Mouse (Mus musculus): ENCODE results near the gene Ace3.

Ace3 gene

GRCm38 (mm10) chr11:105994375-105994774, at the start of gene Ace3:
Ace3 (plus strand) TSS chr11:105994675.
- no peak for DNase-seq (ENCODE audit: low read depth in 1 of 2, low spot score in 2 of 2)

- no peak for DNase-seq (ENCODE audit: low read depth in 1 of 2, low spot score in 2 of 2)
These were observed 49.5 kb upstream of the Ace3 start for GRCm38 (mm10) chr11:105944770-105945672.

- DNase-seq (ENCODE audit: low read depth in 1 of 2, low spot score in 2 of 2): no peak
These were observed 47.8 kb upstream of the Ace3 start for GRCm38 (mm10) chr11:105946694-105947154.

DNA sequence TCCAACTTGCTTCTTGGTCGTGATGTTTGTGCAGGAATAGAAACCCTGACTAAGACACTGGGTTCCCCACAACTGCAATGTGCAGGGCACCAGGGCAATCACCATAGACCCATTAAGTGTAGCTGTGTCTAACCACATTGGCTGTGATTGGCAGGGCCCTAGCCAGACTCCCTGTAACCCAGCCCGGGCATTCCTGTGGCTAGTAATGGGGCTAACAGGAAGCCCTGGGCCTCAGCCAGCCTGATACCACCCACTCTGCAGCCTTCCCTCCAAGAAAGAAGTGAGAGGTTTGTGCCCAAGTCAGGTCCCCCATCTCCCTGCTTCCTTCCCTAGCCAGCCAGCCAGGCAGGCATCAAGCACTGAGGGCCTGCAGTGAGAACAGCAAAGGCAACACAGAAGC, 46.2 kb upstream of the Ace3 start:
- DNase-seq (ENCODE audit: low read depth in 1 of 2, low spot score in 2 of 2): no peak

GRCm38 (mm10) chr11:105950519-105950918, 44.0 kb upstream of the Ace3 start:
- no peak for DNase-seq (ENCODE audit: low read depth in 1 of 2, low spot score in 2 of 2)

- DNase-seq (ENCODE audit: low read depth in 1 of 2, low spot score in 2 of 2): no peak
These were observed 42.9 kb upstream of the Ace3 start for GRCm38 (mm10) chr11:105951601-105952044.

- DNase-seq (ENCODE audit: low read depth in 1 of 2, low spot score in 2 of 2): no peak
These were observed 42.4 kb upstream of the Ace3 start for GRCm38 (mm10) chr11:105952111-105952510.

DNA sequence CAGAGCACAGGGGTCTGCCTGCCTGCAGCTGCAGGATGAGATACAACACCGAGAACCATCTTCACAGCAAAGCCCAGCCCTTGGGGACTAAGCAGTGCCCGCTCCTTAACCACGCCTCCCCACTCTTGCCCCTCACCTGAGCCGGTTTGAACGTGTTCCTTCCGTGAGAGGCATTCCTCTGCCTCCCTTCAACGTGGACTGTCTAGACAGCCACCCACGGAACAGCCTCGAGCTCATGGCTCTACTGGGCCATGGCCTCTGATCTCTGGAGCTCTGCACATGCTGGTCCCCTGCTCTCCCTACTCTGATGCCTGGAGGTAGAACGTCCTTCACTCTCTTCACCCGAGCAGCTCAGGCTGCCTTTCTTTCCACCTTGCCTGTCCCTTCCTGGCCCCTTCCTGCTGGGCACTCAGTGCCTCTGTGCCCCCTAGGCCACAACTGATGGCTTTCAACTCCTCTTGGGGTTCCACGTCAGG, 41.5 kb upstream of the Ace3 start, which contains the start of gene Cyb561:
Gene Cyb561, minus strand, starts transcription at position 426 of the 476 bp plus-strand sequence.
- DNase-seq (ENCODE audit: low read depth in 1 of 2, low spot score in 2 of 2): no peak

DNA sequence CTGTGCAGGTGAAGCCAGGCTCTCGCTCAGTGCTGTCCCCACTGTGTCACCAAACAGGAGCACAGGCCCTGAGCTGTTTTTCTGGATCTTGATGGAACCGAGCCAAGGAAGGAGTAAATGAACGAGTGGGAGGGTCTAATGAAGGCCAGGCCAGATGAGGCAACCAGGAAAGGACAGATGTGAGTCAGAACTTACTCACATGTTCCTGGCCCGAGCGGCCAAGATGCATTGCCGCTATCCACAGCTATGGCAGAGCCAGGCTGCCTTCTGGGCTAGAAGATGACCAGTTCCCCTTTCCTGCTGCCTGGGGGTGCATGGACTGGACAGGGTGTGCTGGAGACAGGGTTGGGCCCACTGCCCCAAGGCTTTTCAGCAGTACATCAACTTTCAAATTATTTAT, 41.1 kb upstream of the Ace3 start:
- DNase-seq (ENCODE audit: low read depth in 1 of 2, low spot score in 2 of 2): no peak

DNA sequence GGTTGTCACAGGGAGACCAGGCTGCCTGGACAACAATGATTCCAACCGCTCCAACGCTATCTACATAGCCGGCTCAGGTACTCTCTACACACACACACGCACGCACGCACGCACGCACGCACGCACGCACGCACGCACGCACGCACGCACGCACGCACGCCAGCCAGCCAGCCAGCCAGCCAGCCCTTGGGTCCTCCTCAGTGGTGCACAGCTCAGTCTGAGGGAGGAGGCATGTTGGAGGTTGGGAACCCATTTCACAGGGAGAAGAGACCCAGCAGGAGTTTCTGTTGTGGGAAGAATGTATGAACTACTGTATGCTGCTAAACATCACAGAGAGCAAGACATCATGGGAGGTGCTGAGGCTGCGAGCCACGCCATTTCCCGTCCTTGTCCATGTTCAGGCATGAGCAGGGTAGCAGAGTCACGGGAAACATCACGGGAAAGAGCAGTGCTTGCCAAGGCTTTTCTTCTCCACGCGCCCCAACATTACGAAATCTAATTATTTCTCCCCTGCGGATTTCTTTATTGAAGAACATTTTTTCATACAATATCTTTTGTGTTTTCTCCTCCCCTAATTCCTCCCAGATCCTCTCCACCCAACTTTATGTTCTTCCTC, 38.6 kb upstream of the Ace3 start:
- DNase-seq (ENCODE audit: low read depth in 1 of 2, low spot score in 2 of 2): no peak

GRCm38 (mm10) chr11:105957501-105957900, 37.0 kb upstream of the Ace3 start:
- no peak for DNase-seq (ENCODE audit: low read depth in 1 of 2, low spot score in 2 of 2)

GRCm38 (mm10) chr11:105958566-105958965, 35.9 kb upstream of the Ace3 start:
- no peak for DNase-seq (ENCODE audit: low read depth in 1 of 2, low spot score in 2 of 2)

DNA sequence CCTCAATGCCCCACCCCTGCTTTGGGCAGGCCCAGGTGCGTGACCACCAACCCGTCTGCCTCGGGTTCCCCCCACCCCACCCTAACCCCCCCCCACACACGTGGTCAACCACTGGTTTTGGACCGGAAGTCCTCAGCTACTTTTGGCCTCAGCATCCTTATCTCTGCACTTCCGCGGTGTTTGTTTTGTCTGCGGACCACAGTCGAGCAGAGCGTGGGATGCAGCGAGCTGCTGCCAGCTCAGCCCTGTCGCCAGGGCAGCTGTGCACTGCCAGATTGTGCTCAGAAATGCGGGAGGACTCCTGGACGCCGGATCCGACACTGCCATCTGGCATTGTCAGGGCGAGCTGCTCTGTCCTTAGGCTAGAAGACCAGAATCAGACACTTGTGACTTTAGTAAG, 35.1 kb upstream of the Ace3 start:
- DNase-seq (ENCODE audit: low read depth in 1 of 2, low spot score in 2 of 2): no peak

DNA sequence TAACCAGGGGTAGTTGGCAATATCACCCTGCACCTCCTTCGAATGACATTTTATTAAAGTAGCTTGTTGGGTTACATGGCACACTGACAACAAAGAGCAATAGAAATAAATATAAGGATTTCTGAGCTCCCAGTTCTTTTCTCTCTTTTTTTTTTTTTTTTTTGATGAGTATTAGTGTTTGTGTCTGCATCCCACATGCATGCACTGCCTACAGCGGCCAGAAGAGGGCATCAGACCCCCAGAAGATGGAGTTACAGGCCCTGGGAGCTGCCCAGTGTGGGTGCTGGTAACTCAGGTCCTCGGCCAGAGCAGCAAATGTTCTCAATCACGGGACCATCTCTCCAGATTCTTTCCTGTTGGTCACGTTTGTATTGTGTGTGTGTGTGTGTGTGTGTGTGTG, 29.8 kb upstream of the Ace3 start:
- no peak for DNase-seq (ENCODE audit: low read depth in 1 of 2, low spot score in 2 of 2)

DNA sequence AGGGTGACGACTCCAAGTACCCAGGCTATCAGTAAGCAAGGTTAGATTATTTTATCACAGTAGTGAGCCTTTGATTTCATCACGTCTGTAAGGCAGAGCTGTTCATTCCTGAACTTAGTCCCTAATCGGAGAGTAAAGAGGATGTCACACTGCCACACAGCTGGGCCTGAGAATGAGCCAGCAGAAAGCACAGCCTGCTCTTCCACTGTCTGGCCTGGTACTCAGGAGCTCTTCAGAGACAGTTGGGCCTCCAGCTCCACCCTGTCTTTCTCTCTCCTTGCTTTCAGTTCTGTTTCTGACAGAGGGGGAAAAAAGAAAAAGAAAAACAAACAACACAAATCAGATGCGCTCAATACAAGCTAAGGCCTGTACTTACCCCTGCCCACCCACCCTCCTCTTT, 28.2 kb upstream of the Ace3 start:
- DNase-seq (ENCODE audit: low read depth in 1 of 2, low spot score in 2 of 2): no peak

GRCm38 (mm10) chr11:105967741-105968574, 26.5 kb upstream of the Ace3 start, which contains the start of gene Ace:
Ace (plus strand) TSS chr11:105967945.
- DNase-seq (ENCODE audit: low read depth in 1 of 2, low spot score in 2 of 2): no peak

DNA sequence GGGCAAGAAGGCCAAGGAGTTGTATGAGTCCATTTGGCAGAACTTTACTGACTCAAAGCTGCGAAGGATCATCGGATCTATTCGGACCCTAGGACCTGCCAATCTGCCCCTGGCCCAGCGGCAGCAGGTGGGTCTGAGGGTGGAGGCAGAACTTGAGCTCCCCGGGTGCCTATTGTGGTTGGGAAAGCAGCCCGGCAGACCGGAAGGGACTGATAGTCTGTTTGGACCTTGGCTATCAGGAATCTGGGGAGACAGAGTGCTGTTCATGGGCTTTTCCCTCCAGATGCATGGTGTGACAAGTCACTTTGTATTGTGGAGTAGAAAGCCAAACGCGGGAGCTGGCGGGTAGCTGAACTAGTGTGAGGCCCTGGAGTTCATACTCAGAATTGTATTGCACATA, 25.5 kb upstream of the Ace3 start:
- DNase-seq (ENCODE audit: low read depth in 1 of 2, low spot score in 2 of 2): no peak

DNA sequence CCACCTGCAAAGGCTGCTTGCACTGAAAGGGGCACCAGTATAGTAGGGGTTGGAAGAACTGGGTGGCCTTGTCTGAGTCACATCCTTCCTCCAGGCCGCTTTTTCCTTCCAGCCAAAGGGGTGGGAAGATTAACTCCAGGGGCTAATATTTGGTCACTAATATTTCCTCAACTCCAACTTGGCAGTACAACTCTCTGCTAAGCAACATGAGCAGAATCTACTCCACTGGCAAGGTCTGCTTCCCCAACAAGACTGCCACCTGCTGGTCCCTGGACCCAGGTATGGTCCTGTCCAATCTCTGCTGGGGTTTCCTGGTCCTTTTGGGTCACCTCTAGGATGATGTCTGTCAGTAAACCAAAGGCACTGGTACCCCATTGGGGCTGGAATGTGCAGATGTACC, 25.0 kb upstream of the Ace3 start:
- no peak for DNase-seq (ENCODE audit: low read depth in 1 of 2, low spot score in 2 of 2)

DNA sequence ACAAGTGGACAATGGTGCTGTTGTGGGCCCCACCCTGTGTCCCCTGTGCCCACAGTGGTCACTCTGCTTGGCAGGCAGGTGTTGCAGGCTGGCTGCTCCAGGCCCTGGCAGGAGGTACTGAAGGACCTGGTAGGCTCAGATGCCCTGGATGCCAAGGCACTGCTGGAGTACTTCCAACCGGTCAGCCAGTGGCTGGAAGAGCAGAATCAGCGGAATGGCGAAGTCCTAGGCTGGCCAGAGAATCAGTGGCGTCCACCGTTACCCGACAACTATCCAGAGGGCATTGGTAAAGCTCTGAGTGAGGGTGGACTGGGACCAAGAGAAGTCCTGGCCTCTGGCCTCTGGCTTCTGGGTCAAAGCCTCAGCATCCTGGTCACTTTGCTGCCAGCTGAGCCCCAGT, 19.9 kb upstream of the Ace3 start:
- no peak for DNase-seq (ENCODE audit: low read depth in 1 of 2, low spot score in 2 of 2)

GRCm38 (mm10) chr11:105975050-105975449, 19.4 kb upstream of the Ace3 start:
- DNase-seq (ENCODE audit: low read depth in 1 of 2, low spot score in 2 of 2): no peak

DNA sequence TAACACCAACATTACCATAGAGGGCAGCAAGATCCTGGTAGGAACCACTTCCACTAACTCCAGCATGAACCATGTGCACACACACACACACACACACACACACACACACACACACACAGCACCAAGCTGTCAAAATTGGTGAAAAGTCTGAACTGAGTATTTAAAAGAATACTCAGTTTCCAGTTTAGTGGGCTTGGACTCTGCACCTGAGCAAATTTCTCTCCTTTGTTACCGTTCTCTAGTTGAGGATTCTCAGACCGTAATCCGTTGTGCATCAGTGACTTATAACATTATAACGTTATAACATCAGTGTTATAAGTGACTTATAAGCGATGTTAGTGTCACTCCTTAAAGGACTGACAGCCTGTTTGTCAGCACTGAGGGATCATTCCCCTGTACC, 18.8 kb upstream of the Ace3 start:
- DNase-seq (ENCODE audit: low read depth in 1 of 2, low spot score in 2 of 2): no peak

Data from monocyte, adult 2 months (primary cell).